Mouse (Mus musculus): ENCODE measurements around the gene Lrit3.

DNA sequence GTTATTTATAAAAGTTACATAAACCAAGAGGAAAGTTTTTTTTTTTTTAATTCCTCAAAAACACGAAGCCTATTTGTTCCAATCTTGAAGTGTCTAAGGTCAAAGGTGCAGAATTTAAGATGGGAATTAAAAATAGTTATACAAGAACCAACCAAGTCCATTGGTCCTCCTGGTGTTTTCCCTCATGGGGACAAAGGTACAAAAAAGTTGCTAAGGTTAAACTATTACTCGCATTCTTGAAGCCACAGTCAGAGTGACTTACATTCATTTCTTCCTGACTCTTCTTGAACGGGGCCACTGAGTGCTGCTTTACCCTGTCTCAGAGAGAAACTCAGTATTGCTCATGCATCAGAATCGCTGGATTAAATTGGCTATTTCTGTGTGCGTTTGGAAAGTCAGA is 6.5 kb downstream of the Lrit3 start:
- no peak for TF ChIP-seq CTCF (IDR thresholded peaks at IDR 0.05; ENCODE audit: low read depth, low read length)
- TF ChIP-seq POLR2A (IDR thresholded peaks at IDR 0.05; ENCODE audit: insufficient read depth, low read length), result no peak
